Mouse (Mus musculus) ovary, postnatal 36 days (tissue): ENCODE measurements around the gene Tmem176b.

Experiments used
- DNase-seq: peaks from one replicate; pipeline ENCODE4 v3.0.0; 2022; ENCODE audit warnings: low spot score, mixed read lengths

Gene Tmem176b

GRCm38 (mm10) chr6:48787867-48788266, 53.4 kb downstream of the Tmem176b start:
- DNase-seq = no peak

GRCm38 (mm10) chr6:48785601-48786000, 55.7 kb downstream of the Tmem176b start:
- no peak for DNase-seq

- DNase-seq = no peak
These were observed 56.1 kb downstream of the Tmem176b start for GRCm38 (mm10) chr6:48785189-48785588.

DNA sequence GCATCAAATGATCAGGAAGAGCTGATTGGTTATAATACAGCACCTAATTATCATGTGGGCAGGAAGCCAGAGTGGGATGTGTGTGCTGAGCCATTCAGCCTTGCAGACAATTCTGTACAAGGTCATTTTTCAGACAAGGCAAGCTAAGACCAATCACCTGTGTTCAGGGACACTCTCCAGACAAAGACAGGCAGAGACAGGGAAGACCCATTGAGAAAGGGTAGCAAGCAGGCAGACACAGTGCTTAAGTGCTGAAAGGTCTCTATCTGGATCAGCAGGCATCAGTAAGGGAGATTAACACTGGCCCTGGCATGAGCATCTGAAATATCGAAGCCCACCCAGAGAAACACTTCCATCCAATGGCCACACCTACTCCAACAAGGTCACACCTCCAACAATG, 56.9 kb downstream of the Tmem176b start:
- no peak for DNase-seq
